Mouse (Mus musculus) cortical plate, adult 2 months (tissue): ENCODE data around the gene Cdc42bpb.

ENCODE experiments used
- CTCF ChIP-seq: fragments of 200-500 bp; IDR thresholded peaks from 2 replicates; pipeline ENCODE4 v1.5.1; 2011; ENCODE audit warnings: mild to moderate bottlenecking, control low read depth, low read length; ENCODE audit not compliant: insufficient read depth; ENCODE audit errors: extremely low read depth
- POLR2A ChIP-seq: fragments of 200-500 bp; IDR thresholded peaks from 2 replicates; pipeline ENCODE4 v1.6.1; 2011; ENCODE audit warnings: mild to moderate bottlenecking, low read length, control low read depth; ENCODE audit not compliant: insufficient read depth; ENCODE audit errors: extremely low read depth

GRCm38 (mm10) chr12:111328360-111328759 lies 49.2 kb downstream of the Cdc42bpb start:
- TF ChIP-seq POLR2A, result no peak
- TF ChIP-seq CTCF, result no peak
